Mouse (Mus musculus) cortical plate, adult 2 months (tissue): ENCODE results near the gene Sgpp1. TPM values are rescaled to one million over a fixed set of nuclear protein-coding genes. Genes with fewer than 3 reads are reported as not detected.
"Not testable (repeated sequence)": the region's sequence is repeated elsewhere in the genome, so short reads cannot be mapped to it uniquely, and the experiment has no call there.

Experiments
- H3K27ac ChIP-seq: fragments of 200-500 bp; 2 replicates; pipeline ENCODE4 v1.5.1; 2012; ENCODE audit warnings: low read length, control low read depth, inconsistent platforms; ENCODE audit not compliant: insufficient read depth
- H3K4me1 ChIP-seq: fragments of 200-500 bp; 2 replicates; pipeline ENCODE4 v1.6.1; 2011; ENCODE audit warnings: low read length; ENCODE audit not compliant: control insufficient read depth, insufficient read depth
- H3K4me3 ChIP-seq: fragments of 200-500 bp; 2 replicates; pipeline ENCODE4 v1.5.1; 2011; ENCODE audit warnings: mild to moderate bottlenecking, low read length, control low read depth; ENCODE audit not compliant: insufficient read depth
- CTCF ChIP-seq: fragments of 200-500 bp; IDR thresholded peaks from 2 replicates; pipeline ENCODE4 v1.5.1; 2011; ENCODE audit warnings: mild to moderate bottlenecking, control low read depth, low read length; ENCODE audit not compliant: insufficient read depth; ENCODE audit errors: extremely low read depth
- POLR2A ChIP-seq: fragments of 200-500 bp; IDR thresholded peaks from 2 replicates; pipeline ENCODE4 v1.6.1; 2011; ENCODE audit warnings: mild to moderate bottlenecking, low read length, control low read depth; ENCODE audit not compliant: insufficient read depth; ENCODE audit errors: extremely low read depth
- polyA plus RNA-seq: library from polyadenylated mRNA; depleted of rRNA; stranded (reverse); fragments of >200 nt; gene quantifications from 2 replicates; pipeline ENCODE4 v1.2.3, GENCODE M21; 2012

Sgpp1 gene
- polyA plus RNA-seq, 1 experiment = 28.1 TPM

DNA sequence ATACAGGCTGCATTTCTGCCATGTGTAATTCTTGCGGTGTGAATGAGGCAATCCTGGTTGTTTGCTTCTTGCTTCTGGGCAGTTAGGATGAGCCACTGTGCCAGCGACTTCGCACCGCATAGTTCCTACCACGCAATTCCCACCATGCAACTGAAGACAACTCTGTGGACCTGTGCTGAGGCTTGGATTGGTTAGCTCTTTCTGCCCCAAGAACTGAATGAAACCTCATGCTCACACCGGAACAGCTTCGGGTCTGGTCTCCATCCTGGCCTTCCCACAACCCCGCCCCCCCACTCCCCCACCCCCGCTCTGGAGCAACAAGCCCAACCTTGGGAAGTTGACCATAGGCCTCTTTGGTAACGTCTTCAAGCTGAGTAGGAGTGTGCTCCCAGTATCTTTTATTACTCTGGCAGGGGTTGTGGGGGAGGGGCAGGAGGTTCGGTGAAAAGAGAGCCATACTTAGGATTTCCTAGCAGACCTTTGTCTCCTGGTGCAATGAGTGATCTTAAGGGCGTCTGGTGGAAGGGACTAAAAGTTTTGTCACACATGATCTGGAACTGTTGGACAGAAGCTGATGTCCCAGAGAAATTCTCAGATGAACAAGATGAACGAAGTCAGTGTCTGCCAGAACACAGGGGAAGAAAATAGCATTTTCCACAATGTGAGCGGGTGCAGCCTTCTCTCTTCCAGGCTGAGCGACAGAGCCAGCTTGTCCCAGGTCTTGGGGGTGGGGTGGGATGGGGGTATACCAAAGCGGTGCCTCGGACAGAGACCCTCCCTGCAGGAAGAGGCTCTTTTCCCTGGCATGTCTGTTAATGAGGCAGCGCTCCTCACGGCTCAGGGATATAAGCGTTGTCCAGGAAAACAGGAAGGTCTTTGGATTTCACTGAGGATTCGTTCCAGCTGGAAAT, 34.1 kb downstream of the Sgpp1 start:
- Histone ChIP-seq H3K4me3 (no peak overlapping the region), H3K4me1 (no peaks in the 10 kb centered on the region), H3K27ac (no peak overlapping the region)
- TF ChIP-seq CTCF = no peak
- TF ChIP-seq POLR2A = no peak

DNA sequence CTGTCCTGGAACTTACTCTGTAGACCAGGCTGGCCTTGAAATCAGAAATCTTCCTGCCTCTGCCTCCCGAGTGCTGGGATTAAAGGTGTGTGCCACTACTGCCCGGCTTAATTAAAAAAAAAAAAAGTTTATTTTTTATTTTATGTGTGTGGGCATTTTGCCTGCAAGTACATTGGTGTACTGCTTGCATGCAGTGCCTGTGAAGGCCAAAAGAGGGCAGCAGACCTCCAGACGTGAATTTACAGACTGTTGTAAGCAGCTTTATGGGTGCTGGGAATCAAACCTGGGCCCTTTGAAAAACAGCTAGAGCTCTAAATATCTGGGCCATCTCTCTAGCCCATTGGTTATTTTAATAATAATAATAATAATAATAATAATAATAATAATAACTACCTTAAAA, 36.8 kb downstream of the Sgpp1 start:
- H3K4me1 ChIP-seq = no peaks in the 10 kb centered on the region
- H3K4me3 ChIP-seq = no peak overlapping the region
- H3K27ac ChIP-seq = no peak overlapping the region
- TF ChIP-seq CTCF = no peak
- TF ChIP-seq POLR2A = no peak

DNA sequence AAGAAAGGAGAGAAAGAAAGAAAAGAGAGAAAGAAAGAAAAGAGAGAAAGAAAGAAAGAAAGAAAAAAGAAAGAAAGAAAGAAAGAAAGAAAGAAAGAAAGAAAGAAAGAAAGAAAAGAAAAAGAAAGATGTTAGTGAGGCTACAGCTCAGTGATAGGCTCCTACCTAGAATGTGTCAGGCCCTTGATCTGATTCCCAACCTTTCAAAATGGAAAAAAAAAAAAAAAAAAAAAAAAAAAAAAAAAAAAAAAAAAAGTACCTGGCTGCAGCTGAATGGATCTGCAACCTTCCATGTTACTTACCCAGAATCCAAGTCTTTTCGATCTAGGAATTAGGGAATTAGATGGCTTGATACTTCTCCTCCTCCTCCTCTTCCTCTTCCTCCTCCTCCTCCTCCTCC, 39.7 kb downstream of the Sgpp1 start:
- not testable (repeated sequence) for H3K4me1 ChIP-seq, H3K27ac ChIP-seq, H3K4me3 ChIP-seq

DNA sequence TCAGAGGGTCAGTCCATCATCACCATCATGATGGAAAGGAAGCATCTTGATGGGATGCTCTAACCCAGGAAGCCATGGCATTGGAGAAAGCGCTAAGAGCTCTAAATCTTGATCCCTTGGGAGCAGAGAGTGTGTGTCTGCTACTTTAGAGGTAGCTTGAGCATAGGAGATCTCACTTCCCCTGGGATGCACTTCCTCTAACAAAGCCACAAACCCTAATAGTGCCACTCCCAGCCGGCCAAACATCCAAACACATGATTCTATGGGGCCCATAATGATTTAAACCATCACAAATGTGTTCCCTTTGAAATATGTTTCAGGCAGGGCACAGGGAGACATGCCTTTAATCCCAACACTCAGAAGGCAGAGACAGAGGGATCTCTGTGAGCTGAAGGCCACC, 46.5 kb downstream of the Sgpp1 start:
- no peak for TF ChIP-seq POLR2A
- TF ChIP-seq CTCF = no peak
- no peak overlapping the region for H3K4me3 ChIP-seq
- no peaks in the 10 kb centered on the region for H3K4me1 ChIP-seq
- H3K27ac ChIP-seq = no peak overlapping the region

DNA sequence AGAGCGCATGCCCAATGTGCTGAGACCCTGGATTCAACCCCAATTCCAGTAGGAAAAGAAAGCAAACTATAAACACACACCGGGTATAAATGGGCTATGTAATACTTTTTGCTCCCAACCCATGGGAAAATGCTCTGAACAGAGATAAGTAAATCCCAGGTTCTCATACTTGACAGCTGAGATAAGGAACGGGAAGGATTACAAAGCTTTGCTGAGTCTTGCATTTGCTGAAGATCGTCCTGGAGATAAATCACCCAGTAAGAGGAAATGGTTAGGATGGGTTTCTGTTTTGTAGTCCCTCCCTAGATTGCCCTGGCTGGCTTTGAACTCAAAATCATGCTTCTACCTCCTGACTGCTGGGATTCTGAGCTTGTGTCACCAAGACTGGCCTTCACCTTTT, 48.2 kb downstream of the Sgpp1 start:
- Histone ChIP-seq H3K27ac (no peak overlapping the region), H3K4me3 (no peak overlapping the region), H3K4me1 (no peaks in the 10 kb centered on the region)
- TF ChIP-seq POLR2A (no peak), CTCF (no peak)

DNA sequence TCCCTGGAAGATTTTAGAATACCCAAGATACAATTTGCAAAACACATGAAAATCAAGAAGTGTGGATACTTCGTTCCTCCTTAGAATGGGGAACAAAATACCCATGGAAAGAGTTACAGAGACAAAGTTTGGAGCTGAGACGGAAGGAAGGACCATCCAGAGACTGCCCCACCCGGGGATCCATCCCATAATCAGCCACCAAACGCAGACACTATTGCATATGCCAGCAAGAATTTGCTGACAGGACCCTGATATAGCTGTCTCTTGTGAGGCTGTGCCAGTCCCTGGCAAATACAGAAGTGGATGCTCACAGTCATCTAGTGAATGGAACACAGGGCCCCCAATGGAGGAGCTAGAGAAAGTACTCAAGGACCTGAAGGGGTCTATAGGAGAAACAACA, 51.5 kb downstream of the Sgpp1 start:
- not testable (repeated sequence) for H3K4me3 ChIP-seq, H3K27ac ChIP-seq, H3K4me1 ChIP-seq

DNA sequence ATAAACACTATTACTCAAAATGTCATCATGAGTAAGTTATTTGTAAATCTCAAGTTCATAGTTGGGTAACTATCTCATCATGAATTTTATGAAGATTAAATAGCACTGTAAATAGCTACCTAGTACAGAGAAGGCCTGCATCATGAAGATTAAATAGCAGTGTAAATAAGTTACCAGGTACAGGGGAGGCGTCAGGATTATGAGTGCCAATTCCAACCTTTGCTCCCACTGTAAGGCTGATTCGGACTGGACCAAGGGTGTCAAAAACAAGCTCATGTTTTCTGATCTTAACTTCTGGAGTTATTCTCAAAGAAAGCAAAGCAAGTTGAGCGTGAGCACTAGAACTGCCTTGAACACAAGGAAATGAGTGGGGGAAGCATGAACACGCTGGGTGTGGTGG, 51.9 kb downstream of the Sgpp1 start:
- no peak for TF ChIP-seq POLR2A
- no peak for TF ChIP-seq CTCF
- Histone ChIP-seq H3K4me1 (no peaks in the 10 kb centered on the region), H3K27ac (no peak overlapping the region), H3K4me3 (no peak overlapping the region)

DNA sequence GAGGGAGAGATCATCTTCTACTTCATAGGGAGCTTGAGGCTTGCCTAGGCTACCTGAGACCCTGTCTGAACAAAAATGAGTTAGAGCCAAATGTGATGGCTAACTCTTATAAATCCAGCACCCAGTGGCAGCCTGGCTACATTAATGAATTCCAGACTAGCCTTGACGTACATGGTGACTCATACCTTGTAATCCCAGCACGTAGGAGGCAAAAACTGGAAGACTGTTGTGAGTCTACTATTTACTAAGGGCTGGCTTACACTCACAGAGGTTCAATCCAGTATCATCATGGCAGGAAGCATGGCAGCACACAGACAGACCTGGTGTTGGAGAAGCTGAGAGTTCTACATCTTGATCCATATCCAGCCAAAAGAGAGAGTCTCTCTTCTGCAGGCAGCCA, 52.7 kb downstream of the Sgpp1 start:
- H3K27ac ChIP-seq = no peak overlapping the region
- H3K4me1 ChIP-seq = no peaks in the 10 kb centered on the region
- TF ChIP-seq POLR2A (no peak), CTCF (no peak)
- no peak overlapping the region for H3K4me3 ChIP-seq

DNA sequence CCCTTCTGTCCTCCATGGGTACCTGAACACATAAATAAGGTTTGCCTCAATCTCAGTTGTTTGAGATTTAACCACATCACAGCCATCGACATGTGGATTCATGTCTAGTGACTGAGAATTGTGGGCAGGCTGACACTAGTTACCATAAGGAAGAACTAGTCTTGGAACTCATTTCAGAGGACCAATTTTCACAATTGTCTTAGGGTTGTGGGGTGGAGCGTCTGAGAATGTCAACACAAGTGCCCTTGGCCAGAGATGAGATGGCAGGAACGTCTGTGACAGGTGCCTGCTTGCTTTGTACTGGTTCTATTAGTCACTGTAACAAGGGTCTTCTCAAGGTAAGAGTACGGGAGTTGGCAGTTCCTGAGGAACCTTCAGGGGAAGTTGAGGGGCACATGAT, 54.4 kb downstream of the Sgpp1 start:
- TF ChIP-seq CTCF (no peak), POLR2A (no peak)
- Histone ChIP-seq H3K27ac (no peak overlapping the region), H3K4me1 (no peaks in the 10 kb centered on the region), H3K4me3 (no peak overlapping the region)

DNA sequence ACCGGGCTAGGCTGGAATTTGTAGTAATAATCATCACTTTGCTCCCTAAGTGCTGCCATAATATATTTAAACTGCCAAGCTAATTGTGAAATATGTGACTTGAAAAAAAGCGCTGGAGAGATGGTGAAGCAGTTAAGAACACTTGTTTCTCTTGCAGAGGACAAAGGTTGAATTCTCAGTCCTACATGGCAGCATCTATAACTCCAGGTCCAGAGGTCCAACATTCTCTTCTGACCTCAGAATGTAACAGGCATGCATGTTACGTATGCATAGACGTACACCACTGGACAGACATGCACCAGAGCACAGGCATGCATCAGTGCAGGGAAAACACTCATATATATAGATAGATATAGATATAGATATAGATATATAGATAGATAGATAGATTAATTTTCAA, 57.1 kb downstream of the Sgpp1 start:
- no peak for TF ChIP-seq POLR2A
- TF ChIP-seq CTCF = no peak
- Histone ChIP-seq H3K4me1 (no peaks in the 10 kb centered on the region), H3K27ac (no peak overlapping the region), H3K4me3 (no peak overlapping the region)
